Mouse (Mus musculus) adrenal gland, adult (tissue): ENCODE measurements at regions not wholly inside any gene's neighbourhood (a gene's known extent, or its start where the extent isn't known, plus 50 kb on each side); places are given as distances from the start of the nearest gene placed in this dataset.

Experiments
- DNase-seq, 2 experiments: peaks; one replicate each; pipeline ENCODE4 v3.0.0; 2022 to 2023; ENCODE audit warnings: low spot score in 1 of 2; ENCODE audit not compliant: inconsistent age in 2 of 2

DNA sequence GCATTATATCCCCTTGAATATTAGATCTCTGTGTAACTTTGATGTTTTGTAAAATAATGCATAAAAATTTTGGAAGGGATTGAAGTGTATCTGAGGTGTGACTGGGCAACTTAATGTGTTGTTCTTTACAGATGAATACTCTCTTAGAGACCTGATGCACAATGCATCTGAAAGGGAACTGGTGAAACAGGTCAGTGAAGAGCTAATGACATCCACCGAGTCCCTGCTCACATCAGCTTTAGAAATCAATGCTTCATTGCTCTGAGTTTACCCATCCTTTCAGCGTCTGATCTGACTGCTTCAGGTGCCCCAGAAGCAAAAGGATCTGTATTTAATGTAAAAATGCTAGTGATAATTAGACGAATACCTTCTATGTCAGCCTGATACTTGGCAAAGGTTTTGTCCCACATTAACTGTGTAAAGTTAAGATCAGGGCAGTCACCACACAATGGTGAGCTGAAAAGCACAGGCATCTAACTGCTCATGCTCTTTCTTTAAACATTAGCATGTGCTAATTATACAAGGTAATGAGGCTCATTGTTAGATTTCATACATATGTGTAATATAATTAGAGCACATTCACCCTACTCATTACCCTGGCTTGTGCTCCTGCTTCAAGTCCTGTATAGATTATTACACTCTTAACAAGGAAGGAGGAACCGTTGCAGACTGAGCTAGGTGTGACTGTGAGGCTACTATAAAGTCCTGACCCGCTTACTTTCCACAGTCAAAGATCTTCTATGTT, 204.6 kb upstream of the Tlr4 start:
- DNase-seq = no peak

DNA sequence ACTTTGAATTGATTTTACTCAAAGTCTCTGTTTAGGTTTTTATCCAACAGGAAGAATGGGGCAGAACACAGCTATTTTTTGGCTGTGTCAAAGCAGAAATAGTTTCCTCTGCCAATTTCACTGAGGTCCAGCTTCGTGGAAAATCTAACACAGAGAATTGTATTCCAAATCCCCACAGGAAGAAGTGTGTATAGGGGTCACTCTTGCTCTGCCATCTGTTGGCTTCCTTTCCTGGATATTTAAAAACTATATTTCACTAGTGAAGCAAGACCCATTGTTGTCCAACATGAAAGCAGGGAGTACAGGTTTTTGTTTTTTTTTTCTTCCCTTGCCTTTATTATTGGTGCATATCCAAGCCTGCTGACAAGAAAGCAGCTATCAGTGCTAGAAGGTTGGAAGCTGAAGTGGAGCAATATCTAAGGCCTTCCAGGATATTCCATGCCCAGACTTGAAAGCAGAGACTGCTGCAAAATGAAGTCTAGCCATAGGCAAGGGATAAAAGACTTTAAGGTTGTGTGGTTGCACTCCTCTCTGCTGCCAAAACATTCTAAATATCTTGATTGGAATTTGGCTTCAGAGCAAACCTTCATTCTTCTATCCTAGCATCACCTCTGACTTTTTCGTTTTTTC, 208.5 kb upstream of the Tlr4 start:
- DNase-seq = peak in 1 of 2 experiments; percentile 16

DNA sequence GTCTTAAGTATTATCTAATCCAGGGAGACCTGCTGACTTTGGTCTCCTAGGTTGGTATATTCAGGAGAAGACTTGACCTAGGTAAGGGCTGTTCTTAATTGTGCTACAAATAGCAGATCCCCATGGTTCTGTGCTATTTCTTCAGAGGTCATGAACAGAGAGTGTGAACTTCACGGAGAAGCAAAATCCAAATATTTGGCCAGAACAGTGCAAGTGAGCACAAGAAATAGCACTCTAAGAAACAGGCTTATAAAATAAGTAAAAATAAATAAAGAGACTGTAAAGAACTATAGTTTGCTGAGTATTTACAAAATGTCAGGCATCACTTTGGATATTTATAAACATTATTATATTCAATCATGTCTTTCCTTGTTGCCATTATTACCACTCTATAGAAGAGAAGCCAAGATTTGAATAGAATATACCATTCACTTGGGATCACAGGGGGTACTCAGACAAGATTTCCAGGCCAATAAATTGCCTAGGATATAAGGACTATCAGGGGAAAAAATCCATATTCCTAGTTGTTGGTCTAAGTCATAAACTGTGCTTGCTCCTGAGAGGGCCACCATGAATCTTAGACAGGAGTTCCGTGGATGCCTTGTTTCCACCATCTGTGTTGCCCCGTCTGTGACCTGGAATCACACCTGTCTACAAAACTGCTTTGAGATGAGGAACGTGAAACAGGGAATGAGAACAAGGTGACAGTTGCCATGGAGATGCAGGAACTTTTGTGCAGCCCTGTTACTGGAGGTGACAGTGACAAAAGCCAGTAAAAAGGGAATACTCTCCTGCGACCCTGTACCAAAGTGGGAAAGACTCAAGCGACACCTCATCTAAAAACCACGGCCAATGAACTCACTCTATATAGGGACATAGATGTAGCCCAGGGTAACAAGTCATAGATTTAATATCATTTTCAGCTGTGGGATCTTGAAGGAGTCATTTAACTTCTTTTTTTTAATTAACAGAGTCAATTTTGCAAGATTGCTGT, 209.3 kb upstream of the Tlr4 start:
- no peak for DNase-seq

DNA sequence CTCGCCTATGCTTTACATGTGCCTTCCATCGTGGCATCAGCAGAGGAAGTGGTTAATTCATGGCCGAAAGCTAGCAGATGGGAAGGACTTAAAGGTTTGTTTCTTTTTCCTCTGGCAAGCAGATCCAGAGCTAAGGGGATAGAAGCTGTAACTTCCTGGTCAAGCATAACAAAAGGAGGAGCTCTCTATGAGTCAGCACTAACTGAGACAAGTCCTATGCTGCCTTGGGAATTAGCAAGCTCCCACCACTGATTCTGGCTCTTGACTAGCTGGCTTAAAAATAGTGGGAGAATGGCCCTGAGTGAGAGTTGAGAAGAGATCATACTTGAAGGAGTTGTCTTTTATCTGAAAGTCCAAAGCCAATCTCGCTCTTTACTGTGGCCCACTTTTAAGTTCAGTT, 210.3 kb upstream of the Tlr4 start:
- no peak for DNase-seq

DNA sequence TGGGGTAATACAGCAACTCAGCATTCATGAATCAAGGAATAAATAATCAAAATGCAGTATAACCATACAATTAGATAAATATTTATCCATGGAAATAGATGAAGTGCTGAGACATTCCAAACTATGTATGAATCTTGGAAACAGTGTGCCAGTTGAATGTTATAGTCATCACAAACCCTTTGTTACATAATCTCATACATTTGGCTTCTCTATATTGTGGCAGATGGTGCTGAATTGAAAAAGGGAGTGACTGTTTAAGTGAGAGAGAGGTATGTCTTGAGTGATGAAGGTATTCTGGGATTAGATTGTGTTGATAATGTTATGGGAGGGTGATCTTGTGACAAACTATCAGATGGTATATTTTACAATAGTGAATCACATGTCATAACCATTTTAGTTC, 200.4 kb upstream of the Astn2 start:
- DNase-seq = no peak

DNA sequence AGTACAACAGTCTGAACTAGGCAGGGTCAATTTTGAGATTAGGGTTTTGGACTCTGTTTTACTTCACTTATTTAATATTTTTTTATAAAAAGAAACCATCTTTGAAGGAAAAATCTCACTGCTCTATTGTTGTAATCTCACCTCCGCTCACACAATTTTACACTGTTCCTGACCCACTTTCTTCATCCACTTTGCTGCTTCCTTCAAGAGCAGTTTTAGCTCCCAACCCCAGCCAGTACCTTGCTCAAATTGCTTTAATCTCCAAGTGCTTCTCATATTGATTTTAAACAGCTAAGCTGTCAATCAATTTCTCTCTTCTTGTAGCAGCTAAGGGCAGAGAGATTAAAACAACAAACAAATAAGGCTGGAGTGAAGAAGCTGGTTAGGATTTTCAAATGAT, 194.3 kb upstream of the Astn2 start:
- DNase-seq = no peak

DNA sequence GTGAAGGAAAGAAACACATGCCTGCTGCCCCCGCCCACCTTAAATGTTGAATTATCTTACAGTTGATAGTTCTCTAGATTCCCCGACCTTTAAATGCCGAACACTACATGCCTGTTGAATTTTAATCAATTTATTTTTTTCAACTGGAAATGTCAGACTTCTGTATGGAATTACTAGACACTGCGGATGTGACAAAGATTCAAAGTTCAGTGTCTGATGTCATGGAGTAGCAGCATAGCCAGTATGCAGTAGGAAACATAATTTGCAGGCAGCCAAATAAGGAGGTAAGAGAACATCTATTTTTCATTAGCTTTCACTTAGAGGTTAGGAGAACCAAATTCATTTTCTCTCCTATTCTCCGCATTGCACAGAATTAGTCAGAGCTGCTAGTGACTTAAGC, 182.2 kb upstream of the Astn2 start:
- no peak for DNase-seq

DNA sequence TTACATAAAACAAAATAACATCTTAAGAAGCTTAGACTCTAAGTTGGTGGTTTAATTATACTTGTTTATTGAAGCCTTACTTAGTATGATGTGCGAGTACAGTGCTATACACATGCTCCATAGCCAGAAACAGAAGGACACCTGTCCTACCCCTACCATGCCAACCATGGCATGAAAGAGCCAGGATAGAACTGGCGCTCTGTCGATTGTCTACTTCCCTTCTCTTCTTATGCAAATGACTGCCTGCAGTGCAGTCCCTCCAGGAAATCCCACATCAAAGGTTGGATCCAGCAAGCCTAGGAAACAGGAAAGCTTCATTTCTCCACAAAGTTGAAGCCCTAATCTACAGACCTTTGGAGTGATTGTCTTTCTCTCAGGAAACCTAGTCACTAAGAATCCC, 181.8 kb upstream of the Astn2 start:
- no peak for DNase-seq

DNA sequence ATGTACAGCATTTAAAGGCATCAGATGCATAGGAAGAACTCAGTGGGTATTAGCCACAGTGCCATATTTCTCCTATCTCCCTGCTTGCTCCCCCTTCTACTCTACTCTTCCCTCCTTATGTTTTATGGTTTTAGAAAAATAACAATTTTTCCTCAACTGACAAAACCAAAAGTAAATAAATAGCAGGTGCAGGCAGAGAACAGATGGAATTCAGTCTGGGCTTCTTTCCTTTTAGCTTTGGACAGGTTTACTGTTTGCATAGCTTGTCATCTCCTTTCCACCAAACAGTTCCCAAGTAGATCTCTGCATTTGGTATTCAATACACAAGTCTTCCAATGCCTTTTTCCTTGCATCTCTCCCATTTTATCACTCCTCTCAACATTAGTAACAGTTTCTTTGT, 152.5 kb upstream of the Astn2 start:
- DNase-seq = no peak

DNA sequence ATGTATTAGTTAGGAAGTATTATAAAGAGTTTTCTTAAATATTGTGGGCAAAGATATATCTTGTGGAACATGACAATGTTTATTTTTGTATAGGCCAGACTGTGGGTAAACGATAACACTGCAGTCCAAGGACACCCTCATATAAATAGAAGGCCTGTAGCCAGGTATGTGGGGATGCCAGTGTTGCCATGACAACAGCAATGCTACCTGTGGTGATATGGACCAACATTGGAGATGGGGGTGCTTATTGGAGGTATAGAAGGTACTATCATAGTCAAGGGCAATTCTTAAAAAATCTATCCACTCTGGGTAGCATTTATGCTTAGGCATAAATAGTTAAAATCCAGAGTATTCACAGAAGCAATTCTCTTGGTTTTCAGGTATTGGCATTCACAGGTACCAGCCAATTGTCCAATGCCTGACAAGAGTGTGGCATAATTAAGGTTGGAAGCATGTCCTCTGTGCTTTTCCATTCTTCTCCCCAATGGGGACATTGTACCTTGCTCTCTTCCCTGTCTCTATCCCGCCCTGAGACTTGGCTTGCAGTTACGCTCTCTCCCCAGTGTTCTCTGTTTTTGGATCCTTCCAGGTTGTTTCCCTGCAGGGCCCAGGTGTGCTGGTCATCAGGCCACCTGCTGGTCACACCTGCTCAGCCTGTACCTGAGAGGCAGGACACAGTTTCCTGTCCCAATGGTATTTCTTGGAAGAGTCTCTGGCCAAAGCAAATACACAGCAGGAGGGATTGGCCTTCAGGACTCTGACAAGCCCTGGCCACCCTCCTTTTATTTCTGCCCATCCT, 146.1 kb upstream of the Astn2 start:
- DNase-seq = no peak

DNA sequence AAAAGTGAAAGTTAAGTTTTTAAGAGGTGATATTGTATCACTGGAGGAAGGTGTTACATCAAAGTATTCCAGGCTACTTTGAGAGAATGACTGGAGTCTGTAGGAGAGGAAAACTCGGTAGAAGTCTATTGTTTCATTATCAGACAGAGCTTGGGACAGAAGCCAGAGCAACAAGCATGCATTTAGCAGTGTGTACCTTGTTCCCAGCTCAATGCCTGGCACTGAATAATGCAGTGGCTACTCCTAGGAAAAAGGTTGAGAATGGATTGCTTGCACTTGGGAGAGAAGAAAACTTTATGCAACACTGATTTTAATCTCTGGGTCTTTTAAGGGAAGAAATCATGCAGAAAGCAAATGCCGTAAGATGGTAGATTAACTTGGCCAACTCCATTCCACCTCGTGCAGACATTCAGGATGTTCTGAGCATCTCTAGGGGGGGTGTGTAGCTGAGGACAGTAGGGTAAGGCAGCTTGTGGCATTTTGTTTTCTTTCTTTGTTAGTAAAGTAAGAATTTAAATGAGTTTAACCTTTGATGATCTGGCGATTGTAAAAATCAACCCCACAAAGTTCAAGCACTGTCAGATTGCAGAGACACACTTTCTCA, 138.5 kb upstream of the Astn2 start:
- DNase-seq = no peak

DNA sequence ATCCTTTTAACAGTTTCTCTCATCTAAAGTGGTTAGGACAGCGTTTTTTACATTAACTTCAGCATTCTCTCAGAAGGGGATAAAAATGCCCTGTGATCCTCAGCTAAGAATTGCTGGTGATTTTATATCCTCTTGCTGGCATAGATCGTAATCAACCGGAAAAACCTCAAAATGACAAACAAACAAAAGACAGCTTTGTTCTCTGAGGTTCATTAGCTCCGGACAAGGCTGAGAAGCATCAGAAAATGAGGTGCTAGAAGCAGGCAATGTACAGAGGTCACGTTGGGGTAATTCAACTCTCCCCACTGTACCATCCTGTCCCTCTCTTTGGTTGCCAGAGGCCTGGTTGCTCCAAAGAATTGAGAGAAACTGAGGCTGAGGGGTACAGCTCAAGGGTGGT, 120.0 kb upstream of the Astn2 start:
- DNase-seq = no peak

DNA sequence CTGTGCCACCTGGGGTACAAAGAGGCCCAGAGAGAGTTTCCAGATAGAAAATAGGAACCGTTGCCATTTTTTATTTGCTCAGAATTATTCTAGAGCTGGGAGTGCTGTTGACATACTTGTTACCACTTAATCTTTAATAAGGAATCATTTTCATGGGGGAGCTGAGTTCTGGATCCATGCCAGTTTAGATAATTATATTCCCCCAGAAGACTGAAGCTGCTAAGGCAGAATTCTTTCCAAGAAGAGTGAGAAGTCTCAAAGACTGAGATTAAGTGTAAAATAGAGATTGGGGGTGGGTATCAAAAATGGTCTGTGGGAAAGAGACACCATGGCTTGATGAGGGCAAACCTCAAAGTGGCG, 119.5 kb upstream of the Astn2 start:
- no peak for DNase-seq

DNA sequence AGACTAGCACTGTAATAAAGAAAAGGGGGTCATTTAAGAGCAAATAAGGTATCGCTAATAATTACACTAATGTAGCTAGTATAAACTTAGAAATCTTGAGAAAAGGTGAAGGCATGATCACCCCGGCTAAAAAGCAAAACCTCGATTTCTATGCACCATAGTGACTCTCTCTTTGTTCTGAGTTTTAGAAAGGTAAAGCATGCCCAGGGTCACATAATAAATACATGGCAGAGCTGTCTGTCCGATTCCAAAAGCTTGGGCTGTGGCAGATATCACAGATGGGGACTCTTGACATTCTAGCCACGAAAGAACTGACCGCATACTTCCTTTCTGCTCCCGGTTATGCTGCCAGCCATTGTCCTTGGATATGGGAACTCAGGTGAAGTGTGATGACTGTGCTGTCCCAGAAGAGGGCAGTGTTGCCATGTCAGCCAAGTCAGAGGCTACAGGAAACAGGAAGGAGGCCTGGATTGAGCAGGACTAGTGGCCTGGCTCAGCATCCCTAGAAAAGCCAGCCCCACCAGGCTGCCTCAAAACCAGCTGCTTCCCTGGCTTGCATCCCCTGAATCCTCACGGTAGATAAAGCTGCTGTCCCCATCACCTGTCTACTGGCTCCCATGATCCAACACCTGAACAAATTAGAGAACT, 119.0 kb upstream of the Astn2 start:
- peak; percentile 7 to 63 for DNase-seq

DNA sequence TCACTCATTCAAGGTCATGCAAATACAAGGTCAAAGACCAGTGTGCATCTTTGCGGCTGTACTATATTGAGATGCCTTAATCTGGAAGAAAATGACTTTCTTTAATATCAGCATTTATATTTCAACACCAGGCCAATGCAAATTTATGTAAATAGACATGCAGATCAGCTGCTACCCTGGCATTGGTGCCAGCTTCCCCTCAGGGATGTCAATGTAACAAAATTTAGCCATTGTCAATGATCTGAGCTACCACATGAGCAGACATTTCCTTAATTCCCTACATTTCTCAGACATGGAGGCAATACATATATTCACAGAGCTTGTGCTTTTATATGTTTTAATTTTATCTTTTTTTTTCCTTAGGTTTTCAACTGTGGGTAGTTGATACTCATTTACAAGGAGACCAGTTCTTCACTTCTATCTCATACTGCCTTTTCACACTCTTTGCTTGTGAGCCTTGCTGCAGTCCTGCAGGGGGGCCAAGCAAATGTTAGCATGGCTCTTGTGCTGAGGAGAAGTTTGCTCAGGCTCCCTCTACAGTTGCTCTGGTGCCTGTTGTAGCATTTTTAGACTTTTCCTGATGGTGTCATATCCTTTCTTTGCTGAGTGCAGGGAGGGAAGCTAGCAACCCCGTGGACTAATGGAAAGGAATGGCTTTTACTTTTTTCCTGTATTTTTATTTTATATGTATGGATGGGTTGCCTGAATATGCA, 117.8 kb upstream of the Astn2 start:
- DNase-seq = no peak

DNA sequence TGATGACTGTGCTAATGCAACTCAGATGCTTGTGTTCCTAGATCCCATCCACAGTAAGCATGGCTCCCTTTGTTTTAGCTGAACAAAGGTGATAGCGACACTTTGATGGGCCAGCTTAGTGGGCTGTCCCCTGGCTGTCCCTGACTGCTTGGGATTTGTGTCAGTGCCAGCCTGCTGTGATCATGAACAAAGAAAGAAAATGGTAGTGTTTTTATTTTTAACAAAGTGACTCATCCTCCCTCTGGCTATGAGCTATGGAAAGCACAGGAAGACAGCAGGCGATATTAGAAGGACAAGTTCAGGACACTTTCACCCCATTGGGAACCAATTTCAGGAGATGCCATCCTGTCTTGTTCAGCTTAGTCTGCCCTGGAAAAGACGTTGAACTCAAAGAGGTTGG, 116.4 kb upstream of the Astn2 start:
- DNase-seq = no peak

DNA sequence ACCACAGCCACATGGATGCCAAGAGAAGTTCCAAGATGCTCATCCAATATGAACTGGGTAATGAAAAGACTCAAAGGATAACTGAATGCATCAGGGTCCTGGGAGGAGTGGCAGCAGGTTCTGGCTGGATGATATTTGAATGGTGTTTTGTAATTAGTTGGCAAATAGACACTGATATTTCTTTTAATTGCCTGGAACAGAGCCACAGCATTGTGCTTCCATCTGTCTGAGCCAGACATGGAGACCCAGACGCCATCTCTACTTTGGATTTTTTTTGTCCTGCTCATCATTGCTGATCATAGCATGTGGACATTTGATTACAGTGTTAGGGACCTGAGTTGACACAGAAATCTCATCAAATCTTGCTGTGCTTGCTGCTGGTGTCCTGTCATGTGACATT, 111.4 kb upstream of the Astn2 start:
- no peak for DNase-seq

DNA sequence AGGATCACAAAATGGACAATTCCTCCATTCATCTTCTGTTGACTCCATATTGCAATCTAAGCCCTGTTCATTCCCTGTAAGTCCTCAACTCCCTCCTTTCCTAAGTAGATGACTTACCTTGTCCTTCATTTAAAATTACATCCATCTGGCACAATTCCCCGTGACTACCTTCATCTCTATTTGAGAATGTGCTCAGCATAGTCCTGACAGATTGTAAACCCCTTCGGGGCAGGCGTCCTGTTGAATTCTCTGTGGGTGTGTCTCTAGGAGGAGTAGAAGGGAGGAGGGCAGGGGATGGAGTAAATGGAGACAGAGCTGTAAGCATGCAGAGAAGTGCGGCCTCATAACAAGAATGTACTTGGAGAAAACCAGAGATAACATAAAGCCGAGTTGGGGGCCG, 79.1 kb upstream of the Astn2 start:
- DNase-seq = no peak

DNA sequence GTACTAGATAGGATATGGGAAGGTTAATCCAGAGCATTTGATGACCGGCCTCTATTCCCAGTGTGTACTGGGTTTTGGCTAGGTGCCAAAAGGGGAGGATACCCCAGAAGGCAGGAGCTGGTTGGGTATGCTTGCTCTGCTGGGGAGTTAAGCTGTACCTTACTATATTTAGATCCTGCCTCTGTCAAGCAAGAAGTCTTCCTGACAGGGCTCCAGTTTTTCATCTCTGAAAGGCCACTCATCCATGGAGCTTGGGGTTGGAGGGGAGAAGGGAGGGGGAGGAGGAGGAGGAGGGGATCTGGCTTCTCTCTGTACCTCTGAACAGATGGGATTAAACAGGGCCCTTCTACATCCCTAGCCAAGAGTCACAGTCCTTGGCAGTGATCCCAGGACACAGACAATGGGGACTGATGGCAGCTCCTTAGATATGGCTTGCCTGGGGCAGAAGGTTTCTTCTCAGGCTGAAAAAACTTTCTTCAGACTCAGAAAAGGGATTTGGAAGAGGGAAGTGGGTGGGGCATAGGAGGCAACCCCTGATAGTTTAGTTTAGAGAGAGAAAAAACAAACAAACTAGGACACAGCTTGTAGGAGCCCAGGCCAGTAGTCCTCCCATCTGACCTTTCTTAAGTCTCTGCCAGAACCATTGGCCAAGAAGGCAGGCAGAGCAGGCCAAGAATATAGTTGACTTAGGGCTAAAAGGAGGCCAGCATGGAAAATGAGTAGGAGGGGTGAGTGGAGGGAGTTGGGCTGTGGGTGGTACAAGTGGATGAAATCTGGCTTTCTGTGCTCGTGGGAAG, 78.3 kb upstream of the Astn2 start:
- peak; percentile 23 to 37 for DNase-seq
